Mouse (Mus musculus) macrophage (primary cell): ENCODE measurements around the gene Zc3h12b. TPM values are rescaled to one million over a fixed set of nuclear protein-coding genes. Genes with fewer than 3 reads are reported as not detected.

Source experiments
- H3K27ac ChIP-seq: fragments of 350-480 bp; formaldehyde crosslinking; 2 replicates; pipeline ENCODE4 v1.9.0; 2021
- H3K36me3 ChIP-seq: fragments of 350-480 bp; formaldehyde crosslinking; 2 replicates; pipeline ENCODE4 v1.9.0; 2021; ENCODE audit errors: inconsistent target
- H3K4me3 ChIP-seq: fragments of 350-480 bp; formaldehyde crosslinking; 2 replicates; pipeline ENCODE4 v1.9.0; 2021; ENCODE audit errors: inconsistent target
- H3K79me2 ChIP-seq: fragments of 350-480 bp; formaldehyde crosslinking; 2 replicates; pipeline ENCODE4 v1.9.0; 2021; ENCODE audit errors: inconsistent target
- WGBS: methylation state at CpG from one replicate; pipeline ENCODE4 v1.1.7; 2026; ENCODE audit warnings: inconsistent platforms; ENCODE audit not compliant: missing documents; 5-methylcytosine and 5-hydroxymethylcytosine counted together
- polyA plus RNA-seq: library from polyadenylated mRNA; stranded (reverse); fragments of 250-400 nt; gene quantifications from 3 replicates; pipeline ENCODE4 v1.2.4, GENCODE M21; 2018; ENCODE audit warnings: inconsistent platforms
- total RNA-seq, 78 experiments: library from RNA; depleted of rRNA; stranded (reverse); fragments of 250-400 nt; gene quantifications; 1 replicate in 9 of 78; 2 replicates in 24 of 78; 3 replicates in 43 of 78; 4 replicates in 2 of 78; pipeline ENCODE4 v1.2.4; 2018; ENCODE audit warnings: inconsistent platforms in 56 of 78

Zc3h12b gene
- total RNA-seq (2018; cell fraction: chromatin; rRNA removed): 1 to 10 TPM in 4 of 26 experiments, under 1 TPM in 18, not detected in 4; 0.11 to 1.3 (median 0.46) TPM
- total RNA-seq (2018; cell fraction: cytosol; rRNA removed): under 1 TPM; 0.07 to 0.29 (median 0.14) TPM
- under 1 TPM in 24 of 26 experiments, not detected in 2; 0.10 to 0.64 (median 0.42) TPM for total RNA-seq (2018; cell fraction: nucleus; rRNA removed)
- polyA plus RNA-seq: 0.06 to 0.14 TPM (median 0.13 TPM) in 3 replicates

DNA sequence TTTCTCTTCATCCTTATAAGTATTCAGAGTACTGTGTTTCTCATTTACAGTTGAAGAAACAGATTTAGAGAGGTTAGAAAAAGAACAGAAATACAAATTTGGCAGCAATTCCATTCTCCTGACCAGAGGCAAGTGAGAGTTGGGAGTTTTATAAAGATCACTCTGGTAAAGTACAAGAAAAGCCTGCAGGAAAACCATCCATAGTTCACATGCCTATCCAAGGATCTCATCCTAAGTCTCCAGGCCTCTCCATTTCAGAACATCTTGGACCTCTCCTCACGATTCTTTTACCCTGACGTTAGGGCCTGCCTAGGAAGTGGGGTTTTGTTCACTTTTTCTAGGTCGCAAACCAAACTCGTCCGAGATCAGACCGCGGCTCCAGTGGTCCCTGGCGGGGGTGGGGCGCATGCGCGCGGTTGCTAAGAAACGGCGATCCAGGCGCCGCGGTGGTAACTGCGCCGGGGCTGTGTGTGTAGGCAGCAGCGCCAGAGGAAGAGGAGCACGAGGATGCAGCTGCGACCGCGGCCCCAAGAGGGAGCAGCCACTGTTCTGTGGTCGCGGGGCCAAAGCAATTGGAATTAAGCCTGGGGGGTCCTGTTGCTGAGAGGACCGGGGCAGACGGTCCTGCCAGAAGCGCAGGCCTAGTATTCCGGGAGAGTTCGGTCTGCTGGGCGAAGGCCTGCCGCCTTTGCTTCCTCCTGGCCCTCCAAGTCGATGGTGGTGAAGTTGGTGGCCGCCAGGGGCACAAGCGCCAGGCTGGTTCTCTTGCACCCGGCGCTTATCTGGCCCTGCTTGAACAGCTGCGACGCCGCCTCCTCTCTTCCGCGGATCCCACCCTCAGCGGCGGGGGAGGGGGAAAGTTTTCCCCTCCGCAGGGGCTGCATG is at the start of gene Zc3h12b:
Zc3h12b (plus strand) TSS at position 452 of the 885 bp plus-strand sequence.
- no peak within 1 kb of the TSS for H3K4me3 ChIP-seq
- no peaks in the 10 kb centered on the region for H3K79me2 ChIP-seq
- H3K27ac ChIP-seq: no peak within 1 kb of the TSS
- H3K36me3 ChIP-seq: no peaks in the 10 kb centered on the region
- WGBS: 21% methylated on average over 43 of the region's 46 CpGs

- no peak overlapping the region for H3K27ac ChIP-seq
- H3K79me2 ChIP-seq: no peaks in the 10 kb centered on the region
- WGBS: 85% methylated on average over 1 of the region's 1 CpGs
- H3K36me3 ChIP-seq: no peaks in the 10 kb centered on the region
- no peak overlapping the region for H3K4me3 ChIP-seq
These were observed 29.3 kb upstream of the Zc3h12b start for GRCm38 (mm10) chrX:95682206-95682605.

GRCm38 (mm10) chrX:95687119-95687518 is 24.4 kb upstream of the Zc3h12b start:
- Histone ChIP-seq H3K4me3 (no peak overlapping the region), H3K36me3 (no peaks in the 10 kb centered on the region), H3K27ac (no peak overlapping the region), H3K79me2 (no peaks in the 10 kb centered on the region)
- WGBS: 17% methylated on average over 1 of the region's 1 CpGs

GRCm38 (mm10) chrX:95738253-95738652 is 26.8 kb downstream of the Zc3h12b start:
- Histone ChIP-seq H3K36me3 (no peaks in the 10 kb centered on the region), H3K27ac (no peak overlapping the region), H3K4me3 (no peak overlapping the region), H3K79me2 (no peaks in the 10 kb centered on the region)
- WGBS: 50% methylated on average over 2 of the region's 2 CpGs

DNA sequence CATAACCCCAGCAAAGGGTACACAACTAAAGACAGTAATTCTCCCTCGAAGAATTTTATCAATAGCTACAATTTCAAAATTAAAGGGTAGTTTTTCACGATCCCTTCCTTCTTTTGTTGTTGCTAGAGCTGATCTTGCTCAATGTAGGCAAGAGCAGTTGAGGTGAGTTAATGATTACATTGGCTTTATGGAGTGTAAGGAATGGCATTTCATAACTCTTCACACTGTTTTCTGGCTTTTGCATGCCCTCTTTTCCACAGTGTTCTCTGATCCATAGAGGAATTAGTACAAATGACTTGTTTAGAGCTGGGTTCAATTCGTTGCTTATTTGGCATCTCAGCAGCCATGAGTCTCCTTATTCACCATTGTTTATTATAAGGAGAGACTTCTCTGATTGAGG is 84.4 kb downstream of the Zc3h12b start:
- Histone ChIP-seq H3K36me3 (no peaks in the 10 kb centered on the region), H3K27ac (no peak overlapping the region), H3K4me3 (no peak overlapping the region), H3K79me2 (no peaks in the 10 kb centered on the region)
- 69% methylated on average over 3 of the region's 3 CpGs for WGBS

DNA sequence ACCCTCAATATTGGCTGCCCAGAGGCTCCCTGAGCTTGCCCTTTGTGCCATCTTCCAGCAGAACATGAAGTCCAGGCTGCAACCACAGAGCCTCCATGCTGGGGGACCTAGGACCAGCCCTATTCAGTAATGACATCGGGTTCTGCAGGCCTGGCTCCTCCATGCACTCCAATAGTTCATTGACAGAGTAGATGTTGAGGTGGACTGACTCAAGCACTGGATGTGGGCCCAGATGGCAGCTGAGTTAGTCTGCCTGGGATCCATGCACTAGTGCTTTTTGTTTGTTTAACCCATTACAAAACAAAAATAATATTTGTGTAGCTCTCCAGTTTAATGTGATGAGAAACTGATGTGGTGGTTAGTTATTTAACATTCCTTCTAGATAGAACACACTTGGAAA is 90.3 kb downstream of the Zc3h12b start:
- 55% methylated on average over 1 of the region's 1 CpGs for WGBS
- H3K79me2 ChIP-seq: no peaks in the 10 kb centered on the region
- H3K4me3 ChIP-seq: no peak overlapping the region
- H3K27ac ChIP-seq: no peak overlapping the region
- H3K36me3 ChIP-seq: no peaks in the 10 kb centered on the region

GRCm38 (mm10) chrX:95852806-95853205 is 141.3 kb downstream of the Zc3h12b start:
- no peak overlapping the region for H3K27ac ChIP-seq
- no peak overlapping the region for H3K4me3 ChIP-seq
- H3K36me3 ChIP-seq: no peaks in the 10 kb centered on the region
- WGBS: 89% methylated on average over 9 of the region's 14 CpGs
- H3K79me2 ChIP-seq: no peaks in the 10 kb centered on the region

DNA sequence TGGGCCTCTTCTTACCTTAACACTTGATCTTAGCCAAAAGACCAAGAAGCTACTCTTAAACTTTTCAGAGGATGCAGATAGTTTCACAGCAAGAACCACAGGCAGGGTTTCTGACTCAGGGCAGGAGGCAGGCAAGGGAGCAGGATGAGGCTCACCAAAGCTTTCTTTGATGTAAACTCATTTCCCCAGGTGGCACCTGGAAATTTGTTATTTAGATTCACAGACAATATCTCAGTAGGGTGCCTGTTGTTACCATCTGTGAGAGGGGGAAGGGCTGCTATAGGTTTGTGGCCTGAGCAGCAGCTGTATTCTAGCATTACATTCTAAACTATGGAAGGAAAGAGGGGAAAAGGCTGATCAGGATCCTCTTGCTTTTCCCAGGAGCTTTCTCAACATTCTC is 169.6 kb downstream of the Zc3h12b start:
- Histone ChIP-seq H3K27ac (no peak overlapping the region), H3K4me3 (no peak overlapping the region), H3K36me3 (no peaks in the 10 kb centered on the region), H3K79me2 (no peaks in the 10 kb centered on the region)

- Histone ChIP-seq H3K36me3 (no peaks in the 10 kb centered on the region), H3K27ac (no peak overlapping the region), H3K79me2 (no peaks in the 10 kb centered on the region), H3K4me3 (no peak overlapping the region)
- 88% methylated on average over 3 of the region's 3 CpGs for WGBS
These were observed 191.2 kb downstream of the Zc3h12b start for GRCm38 (mm10) chrX:95902716-95903115.

GRCm38 (mm10) chrX:95935481-95935880 is 224.0 kb downstream of the Zc3h12b start:
- 92% methylated on average over 2 of the region's 2 CpGs for WGBS
- H3K36me3 ChIP-seq: no peaks in the 10 kb centered on the region
- no peaks in the 10 kb centered on the region for H3K79me2 ChIP-seq
- no peak overlapping the region for H3K4me3 ChIP-seq
- no peak overlapping the region for H3K27ac ChIP-seq

DNA sequence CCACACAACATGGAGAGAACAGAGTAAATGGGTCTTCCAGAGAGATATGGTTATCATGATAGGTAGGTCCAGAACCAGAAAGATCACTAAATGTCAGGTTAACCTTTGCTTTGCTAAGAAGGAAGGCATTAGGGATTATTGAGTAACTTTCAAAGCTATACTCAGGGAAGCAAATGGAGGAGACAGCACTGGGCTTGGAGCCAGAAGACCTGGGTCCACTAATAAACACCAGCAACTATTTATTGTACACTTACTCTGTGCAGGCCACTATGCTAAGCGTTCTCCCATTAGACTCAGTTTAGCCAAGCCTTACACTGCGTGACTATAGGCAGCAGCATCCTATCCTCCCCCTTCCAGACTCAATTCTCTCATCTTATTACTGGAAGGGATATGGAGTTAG is 234.0 kb downstream of the Zc3h12b start:
- Histone ChIP-seq H3K36me3 (no peaks in the 10 kb centered on the region), H3K4me3 (no peak overlapping the region), H3K79me2 (no peaks in the 10 kb centered on the region), H3K27ac (no peak overlapping the region)
- 100% methylated on average over 2 of the region's 2 CpGs for WGBS

DNA sequence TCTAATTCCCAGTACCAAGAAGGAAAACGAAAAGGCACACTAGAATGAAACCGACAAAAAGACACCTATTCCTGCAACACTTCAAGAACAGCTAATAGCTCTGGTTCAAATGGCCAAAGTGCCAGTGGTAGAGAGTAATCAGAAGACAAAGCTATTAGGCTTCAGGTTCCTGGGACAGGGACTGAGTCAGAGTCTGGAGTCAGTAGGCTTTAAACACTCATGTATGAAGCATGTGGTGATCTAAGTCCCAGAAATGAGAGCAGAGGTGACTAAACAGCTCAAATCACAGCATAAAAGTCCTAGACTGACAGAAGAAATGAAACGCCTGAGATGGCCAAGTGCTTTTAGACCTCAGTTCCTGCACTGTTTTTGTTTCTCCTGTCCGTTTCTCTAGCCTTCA is 236.7 kb downstream of the Zc3h12b start:
- Histone ChIP-seq H3K4me3 (no peak overlapping the region), H3K79me2 (no peaks in the 10 kb centered on the region), H3K27ac (no peak overlapping the region), H3K36me3 (no peaks in the 10 kb centered on the region)
- 91% methylated on average over 4 of the region's 4 CpGs for WGBS

GRCm38 (mm10) chrX:95950776-95951175 is 239.3 kb downstream of the Zc3h12b start:
- Histone ChIP-seq H3K79me2 (peaks cover 4% of the 10 kb centered on the region; the same call in 1 of the 2 replicates), H3K27ac (no peak overlapping the region), H3K36me3 (no peaks in the 10 kb centered on the region), H3K4me3 (no peak overlapping the region)
- WGBS: 68% methylated on average over 3 of the region's 3 CpGs

DNA sequence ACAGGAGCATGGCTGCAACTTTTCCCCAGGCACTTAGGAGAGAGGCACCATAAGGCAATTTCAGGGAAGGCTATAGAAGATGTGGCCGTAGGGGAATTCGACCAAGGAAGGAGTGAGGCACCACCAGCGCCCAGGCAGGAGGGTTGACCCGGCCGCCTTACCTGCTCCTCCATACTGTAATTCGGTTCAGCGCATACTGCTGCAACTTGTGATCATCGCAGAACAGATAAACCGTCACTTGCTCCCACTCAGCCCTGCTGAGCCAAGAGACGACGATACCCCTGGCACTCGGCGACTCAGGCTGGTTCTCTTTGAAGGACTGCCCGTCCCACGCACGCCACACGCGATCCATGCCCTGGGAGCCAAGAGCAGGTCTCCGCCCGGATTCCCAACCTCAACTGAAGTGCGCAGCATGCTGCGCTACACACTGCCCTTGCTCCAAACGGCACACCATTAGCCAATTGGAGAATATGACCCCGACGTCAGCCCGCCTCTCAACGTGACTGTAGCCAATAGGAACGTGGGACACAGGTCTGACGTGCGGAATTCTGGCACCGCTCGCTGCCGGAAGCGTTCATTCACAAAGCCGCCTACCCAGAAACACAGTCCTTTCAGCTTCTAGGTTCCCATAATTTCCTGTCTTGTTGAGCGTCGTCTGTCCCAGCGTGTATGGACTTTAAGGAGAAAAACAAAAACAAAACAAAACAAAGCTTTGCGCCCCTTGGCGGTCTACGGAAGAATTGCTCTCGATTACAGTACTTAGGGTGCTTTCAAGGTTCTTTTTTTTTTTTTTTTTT is 245.2 kb downstream of the Zc3h12b start, which contains the start of gene Las1l:
Las1l (minus strand) TSS at position 466 of the 797 bp plus-strand sequence.
- 0 out of 2 replicates have a peak within 1 kb of the TSS, but pooled peaks have one; percentile 15 for H3K27ac ChIP-seq
- peak within 1 kb of the TSS; percentile 64 for H3K4me3 ChIP-seq
- H3K36me3 ChIP-seq: no peaks in the 10 kb centered on the region
- H3K79me2 ChIP-seq: peaks cover 10% of the 10 kb centered on the region; the same call in 1 of the 2 replicates
- 21% methylated on average over 41 of the region's 42 CpGs for WGBS
